Mouse (Mus musculus) ovary, postnatal 14 days (tissue): ENCODE measurements around the gene Pla2g16.
A peak's percentile ranks its signal among the peaks of the same experiment; 100 is the strongest.

Experiments used
- DNase-seq: peaks from one replicate; pipeline ENCODE4 v3.0.0; 2022; ENCODE audit warnings: low spot score

The Pla2g16 gene

DNA sequence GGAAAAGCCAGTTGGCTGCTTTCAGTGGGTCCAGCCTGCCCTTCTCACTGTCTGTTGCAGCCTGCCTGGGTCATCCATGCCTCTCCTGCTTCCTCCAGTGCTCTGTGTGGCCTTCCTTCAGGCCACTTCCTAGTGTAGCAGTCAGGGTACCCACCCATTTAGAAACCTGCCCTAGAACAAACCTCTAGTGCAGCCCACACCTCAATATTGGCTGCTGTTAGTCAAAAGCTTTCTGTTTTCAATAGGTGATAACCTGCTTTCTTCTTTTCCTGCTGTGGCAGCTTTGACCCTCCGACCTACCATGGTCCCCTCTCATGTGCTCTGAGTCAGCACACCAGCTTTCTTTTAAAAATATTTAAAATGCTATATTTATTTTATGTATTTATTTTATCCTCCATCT lies 7.2 kb downstream of the Pla2g16 start:
- no peak for DNase-seq

DNA sequence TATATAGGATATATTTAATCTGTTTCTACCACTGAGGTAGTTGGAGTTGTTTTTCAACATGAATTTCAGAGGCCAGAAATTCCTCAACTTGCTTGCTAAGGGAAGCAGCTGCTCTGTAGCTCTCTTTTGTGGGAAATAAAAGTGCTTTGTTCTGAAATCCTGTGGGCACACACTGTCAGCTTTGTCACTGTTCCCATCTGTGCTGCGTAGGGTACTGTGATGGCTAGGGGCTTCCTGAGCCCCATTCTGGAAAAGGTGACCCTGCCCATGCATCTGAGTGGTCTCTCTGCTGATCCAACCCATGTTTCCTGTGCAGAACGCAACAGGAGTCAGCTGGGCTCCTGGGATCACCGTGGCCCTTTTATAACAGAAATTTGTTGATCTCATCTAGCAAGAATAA lies 9.6 kb downstream of the Pla2g16 start:
- DNase-seq: no peak

DNA sequence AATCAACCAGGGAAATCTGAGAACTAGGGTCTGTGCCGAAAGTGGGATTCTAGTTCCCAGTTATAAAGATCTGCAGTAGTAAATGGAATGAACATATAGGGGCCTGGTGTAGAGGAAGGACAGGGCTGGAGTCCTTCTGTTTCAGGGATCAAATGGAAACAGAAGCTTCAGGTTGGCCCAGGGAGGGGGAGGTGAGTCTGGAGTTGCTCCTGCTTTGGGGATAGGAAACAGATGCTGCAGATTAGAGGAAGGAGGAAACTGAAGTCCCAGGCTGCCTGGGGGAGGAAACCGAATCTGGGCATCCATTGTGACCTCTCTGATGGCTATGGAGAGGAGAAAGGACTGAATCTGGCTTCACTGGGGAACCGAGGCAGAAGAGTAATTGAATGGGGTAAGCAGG lies 11.1 kb downstream of the Pla2g16 start:
- DNase-seq: no peak

DNA sequence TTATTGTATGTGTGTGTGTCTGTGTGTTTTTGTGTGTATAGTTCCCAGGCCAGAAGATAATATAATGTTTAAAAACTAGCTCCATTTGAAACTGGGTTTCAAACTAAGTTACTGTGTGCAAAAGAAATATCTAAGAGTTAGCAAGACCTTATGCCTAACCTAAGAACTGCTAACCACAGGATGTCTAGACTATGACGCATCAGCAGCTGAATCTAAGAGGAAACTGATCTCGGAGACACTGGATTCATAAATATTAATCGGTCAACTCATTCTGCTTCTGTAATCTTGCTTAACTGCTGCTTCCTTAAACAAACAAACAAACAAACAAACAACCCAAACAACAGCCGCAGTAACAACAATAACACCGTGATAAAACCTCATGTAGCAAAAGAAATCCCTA lies 12.4 kb downstream of the Pla2g16 start:
- no peak for DNase-seq

DNA sequence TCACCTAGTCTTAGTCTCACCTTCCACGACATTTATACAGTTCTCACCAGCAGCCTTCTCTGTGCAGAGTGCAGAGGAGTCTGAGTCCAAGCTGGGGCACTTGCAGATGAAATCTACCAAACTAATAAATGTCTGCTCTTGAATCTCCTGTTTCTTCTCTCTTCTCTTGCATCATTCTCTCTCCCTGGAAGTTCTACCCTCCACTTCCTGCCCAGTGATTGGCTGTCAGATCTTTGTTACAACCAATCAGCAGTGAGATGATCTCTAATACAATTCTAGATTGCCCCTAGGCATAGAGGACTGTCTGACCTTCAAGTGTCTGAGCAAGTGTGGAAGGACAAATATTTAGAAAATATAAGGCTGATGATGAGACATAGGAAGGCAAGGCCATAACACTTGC lies 18.9 kb downstream of the Pla2g16 start:
- DNase-seq: no peak

DNA sequence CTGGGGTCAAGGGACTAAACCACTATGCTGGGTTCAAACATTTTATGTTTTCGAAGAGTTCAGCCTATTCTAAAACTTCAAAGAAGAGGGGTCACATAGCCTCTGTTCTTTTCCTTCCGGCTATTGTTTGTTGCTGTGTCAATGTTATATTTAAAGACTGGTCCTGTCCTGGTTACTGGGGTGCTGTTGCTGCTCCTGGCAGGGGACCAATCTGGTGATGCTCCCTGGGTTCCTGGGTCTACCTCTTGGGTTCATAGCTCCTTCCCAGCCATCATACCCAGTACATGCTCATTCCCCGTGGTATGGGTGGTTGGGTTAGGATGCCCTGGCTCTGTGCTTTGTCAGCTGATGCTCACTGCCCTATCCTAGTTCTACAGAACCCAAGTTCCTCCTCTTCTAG lies 20.5 kb downstream of the Pla2g16 start:
- DNase-seq: no peak

DNA sequence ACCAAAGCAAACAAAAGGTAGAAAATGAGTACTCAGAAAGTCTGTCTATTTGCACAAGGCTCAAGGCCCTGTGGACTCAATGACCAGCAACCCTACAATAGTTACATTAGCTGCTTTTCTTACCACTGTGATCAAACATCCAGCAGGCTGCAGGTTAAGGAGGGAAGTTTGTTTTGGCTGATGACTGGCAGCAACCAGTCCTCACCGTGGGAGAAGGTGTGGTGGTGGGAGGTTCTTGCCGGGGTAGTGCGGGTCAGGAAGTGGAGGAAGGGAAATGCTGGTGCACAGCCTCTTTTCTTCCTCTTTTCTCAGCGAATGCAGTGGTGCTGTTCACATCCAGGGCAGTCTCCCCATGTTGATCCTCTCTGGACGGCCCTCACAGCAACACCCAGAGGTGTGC lies 23.8 kb downstream of the Pla2g16 start:
- no peak for DNase-seq

DNA sequence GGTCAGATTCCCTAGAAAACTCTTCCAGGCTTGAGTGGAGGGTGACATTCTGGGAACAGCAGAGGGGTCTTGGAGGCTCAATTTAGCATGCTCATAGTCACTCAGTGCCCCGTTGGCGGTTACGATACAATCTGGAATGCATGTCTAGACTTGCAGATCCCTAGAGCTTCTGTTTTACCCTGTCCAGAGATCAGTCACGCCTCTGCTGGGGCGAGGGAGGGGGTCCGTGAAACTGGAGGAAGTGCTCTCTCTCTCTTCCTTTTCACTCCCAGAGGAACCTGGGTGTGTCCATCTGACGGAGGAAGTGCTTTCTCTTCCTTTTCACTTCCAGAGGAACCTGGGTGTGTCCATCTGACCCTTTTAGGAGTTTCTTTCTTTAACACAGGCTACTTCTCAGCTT lies 25.8 kb downstream of the Pla2g16 start:
- no peak for DNase-seq

DNA sequence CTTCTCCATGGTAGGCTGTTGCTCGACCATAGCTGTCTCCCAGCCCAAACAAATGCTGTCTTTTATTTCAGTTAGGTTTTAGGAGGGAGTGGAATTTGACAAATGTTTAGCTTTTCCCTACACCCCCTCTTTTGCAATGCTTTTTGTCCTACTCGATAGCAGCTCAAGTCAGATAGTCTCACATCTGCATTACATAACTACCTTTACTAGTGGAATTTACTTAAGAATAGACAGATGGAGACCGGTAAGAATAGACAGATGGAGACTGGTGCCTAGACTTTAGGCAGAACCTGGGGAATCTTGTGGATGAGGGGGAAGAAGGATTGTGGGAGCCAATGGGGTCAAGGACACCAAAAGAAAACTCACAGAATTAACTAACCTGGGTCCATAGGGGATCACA lies 26.3 kb downstream of the Pla2g16 start:
- DNase-seq: no peak

DNA sequence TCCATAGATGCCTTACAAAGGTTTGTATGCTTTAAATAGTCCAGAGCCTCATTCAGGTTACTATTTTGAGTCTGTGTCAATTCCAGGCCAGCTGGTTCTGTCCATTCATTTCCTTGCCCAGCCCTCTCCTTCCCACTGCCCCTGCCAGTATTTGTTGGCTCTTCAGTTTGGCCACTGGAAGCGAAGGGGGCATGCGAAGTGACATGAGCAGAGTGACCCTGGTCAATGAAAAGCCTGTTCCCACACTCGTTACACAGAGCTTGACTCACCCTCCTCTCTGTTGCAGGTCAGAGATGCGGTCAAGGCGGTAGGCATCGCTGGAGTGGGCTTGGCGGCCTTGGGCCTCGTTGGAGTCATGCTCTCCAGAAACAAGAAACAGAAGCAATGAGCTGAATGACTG lies 28.0 kb downstream of the Pla2g16 start:
- DNase-seq: no peak

DNA sequence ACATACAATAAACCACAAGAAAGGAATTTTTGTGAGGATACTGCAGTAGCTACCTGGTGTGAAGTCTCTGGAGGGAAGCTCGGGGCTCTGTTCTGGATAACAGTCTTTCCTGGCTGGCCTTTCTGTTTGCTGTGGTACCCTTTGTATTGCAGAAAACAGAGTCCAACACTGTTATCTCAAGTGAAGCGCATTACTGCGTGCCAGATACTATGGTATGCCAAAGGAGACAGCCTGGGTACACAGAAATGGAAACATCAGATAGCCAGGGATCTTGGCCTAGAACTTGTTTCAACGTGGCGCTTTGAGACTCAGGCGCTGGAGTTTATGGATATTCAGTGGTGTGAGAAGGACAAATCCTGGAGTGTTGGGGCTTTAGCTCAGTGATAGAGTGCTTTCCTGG lies 28.5 kb downstream of the Pla2g16 start:
- no peak for DNase-seq

DNA sequence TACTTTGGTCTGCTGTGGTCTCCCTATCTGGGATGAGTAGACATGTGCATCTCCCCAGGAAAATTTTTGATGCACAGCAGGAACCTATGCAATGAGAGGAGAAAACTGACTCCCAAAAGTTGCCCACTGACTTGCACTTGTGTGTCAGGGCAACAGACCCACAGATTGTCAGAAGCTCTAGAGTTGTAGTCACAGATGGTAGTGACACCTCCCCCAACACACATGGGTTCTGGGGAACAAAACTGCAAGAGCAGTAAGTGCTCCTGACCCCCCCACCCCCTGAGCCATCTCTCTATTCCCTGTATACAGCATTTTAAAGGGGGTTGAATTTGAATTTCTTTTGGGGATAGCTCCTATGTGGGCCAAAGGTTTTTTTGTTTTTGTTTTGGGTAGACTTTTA lies 33.5 kb downstream of the Pla2g16 start:
- no peak for DNase-seq

DNA sequence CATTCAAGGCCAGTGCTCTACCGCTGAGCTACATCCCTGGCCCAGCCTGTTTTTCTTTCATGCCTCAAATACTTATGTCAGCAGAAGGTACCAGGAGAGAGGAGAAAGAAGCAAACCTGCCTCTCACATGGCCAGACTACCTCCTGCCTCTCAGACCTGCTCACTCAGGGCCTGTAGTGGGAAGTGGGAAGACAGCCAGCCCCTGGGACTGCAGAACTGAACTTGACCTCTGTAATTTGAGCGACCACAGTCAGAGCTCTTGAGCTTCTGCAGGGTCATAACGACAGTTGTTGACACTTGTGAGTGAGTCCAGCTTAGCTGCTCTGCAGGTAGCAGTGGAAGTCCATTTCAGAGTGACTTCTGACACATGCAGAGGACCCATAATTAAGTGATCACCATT lies 34.8 kb downstream of the Pla2g16 start:
- no peak for DNase-seq

DNA sequence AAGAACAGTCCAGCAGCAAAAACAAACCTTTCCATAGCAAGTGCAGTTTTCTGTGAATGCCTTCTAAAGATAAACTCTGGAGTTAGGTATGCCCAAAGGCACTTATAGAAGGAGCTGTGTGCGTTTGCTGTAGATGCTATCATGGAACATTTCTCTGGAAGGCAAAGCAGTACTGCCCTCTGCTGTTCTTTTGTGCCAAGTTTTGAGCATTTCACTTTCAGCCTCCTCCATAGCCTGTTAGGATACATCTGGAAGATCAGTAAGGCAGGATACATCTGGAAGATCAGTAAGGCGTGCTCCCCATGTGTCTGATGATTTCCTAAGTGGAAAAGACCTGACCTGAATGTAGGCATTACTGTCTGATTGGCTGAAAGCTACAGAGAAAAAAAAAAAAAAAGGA lies 38.3 kb downstream of the Pla2g16 start:
- DNase-seq: peak; percentile 21

DNA sequence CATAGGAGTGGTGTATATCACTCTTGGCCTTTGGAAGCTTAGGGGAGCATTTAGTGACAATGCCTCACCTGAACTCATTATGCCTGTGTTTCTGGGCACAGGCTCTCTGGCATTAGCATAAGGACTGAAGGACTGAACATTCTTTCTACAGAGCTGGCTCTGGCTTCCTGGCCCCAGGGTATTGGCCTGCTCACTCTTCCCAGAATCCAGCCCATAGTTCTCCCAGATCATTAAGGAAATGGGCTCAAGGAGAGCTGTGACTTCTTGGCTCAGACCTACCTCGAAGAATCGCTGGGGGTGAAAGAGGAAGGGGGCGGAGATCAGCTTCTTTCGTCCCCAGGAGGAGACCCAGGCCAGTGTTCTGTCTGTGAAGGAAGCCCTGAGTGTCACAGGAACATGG lies 41.2 kb downstream of the Pla2g16 start:
- DNase-seq: no peak

DNA sequence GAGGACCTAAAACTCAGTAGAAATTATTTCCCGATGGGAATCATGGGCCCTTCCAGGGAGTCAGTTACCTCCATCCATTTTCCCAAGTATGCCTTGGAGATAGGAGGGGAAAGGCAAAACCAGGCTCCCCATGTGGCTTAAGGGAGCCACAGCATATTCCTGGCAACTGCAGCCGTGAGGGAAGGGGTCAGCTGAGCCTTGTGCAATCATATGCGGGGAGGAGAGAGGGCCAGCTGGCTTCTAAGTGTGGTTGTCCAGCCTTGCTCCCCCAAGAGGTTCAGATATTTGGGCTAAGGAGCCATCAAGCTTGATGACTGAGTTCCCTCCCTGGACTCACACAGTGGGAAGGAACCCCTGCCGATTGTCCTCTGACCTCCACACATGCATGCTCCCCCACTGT lies 44.3 kb downstream of the Pla2g16 start:
- no peak for DNase-seq

DNA sequence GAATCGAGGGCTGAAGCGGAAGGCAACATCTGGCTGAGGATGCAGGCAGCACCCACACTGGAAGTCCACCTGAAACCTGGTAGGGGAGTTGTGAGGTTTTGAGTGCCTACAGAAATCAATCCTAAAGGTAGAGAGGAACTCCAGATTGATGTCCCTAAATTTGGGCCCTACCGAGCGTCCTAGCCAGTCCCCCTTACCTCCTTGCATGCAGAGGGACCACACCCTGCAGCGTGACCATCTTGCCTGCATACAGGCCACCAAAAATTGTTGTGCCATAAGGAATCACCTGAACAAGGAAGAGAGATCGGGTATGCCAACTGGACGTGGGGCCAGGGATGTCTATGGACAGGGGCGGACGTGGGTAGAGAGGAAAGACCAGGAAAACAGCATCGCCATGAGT lies 46.8 kb downstream of the Pla2g16 start:
- no peak for DNase-seq

DNA sequence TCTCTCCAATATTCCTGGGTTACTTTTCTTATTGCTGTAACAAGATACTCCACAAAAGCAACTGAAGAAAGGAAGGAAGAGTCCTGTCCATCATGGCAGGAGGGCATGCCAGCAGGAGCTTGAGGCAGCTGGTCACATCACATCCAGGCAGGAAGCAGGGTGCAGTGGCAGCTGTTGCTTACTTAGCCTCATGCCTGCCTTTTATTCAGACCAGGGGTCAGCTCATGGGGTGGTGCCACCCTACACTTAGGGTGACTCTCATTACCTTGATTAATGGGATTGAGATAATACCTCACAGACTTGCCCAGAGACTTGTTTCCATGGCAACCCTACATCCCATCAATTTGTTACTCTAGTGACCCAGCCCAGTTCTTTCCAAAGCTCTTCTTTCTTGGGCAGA lies 47.8 kb downstream of the Pla2g16 start:
- no peak for DNase-seq

DNA sequence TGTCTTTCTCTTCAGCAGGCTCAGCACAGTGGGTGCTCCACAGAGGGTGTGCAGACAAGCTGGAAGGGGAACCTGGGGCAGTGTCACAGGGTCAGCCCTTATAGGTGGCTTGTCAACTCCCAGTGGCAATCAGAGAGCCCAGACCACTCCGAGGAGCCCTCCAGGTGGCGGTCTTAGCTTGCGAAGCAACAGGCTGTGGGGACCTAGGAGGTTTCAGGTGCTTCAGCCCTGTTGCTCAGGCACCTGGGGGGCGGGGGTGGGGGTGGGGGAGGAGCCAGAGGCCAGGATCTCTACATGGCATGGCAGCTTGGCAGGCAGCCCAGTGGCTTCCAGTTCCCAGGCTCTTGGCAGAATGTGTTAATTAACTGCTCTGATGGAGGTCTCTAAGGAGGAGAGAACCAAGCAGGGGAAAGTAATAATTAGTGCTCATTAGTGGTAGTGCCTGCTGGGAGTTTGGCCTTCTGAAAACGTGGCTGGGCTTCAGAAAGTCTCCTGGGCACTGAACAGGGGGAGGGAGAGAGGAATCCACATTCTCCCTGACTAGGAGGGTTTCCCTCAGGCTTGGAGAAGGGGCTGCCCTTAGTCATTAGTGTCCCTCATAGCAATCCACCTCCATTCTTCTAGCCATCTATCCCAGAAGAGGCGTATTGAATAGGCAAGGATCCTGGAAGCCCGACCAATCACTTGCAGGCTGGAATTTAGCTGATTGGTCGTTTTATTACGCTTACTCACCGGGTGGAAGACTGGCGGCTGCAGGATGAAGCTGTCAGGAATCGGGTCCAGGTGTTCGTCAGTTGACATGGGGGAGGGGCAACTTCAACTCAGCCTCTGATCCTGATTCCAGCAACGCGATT lies 48.9 kb downstream of the Pla2g16 start:
- DNase-seq: no peak

DNA sequence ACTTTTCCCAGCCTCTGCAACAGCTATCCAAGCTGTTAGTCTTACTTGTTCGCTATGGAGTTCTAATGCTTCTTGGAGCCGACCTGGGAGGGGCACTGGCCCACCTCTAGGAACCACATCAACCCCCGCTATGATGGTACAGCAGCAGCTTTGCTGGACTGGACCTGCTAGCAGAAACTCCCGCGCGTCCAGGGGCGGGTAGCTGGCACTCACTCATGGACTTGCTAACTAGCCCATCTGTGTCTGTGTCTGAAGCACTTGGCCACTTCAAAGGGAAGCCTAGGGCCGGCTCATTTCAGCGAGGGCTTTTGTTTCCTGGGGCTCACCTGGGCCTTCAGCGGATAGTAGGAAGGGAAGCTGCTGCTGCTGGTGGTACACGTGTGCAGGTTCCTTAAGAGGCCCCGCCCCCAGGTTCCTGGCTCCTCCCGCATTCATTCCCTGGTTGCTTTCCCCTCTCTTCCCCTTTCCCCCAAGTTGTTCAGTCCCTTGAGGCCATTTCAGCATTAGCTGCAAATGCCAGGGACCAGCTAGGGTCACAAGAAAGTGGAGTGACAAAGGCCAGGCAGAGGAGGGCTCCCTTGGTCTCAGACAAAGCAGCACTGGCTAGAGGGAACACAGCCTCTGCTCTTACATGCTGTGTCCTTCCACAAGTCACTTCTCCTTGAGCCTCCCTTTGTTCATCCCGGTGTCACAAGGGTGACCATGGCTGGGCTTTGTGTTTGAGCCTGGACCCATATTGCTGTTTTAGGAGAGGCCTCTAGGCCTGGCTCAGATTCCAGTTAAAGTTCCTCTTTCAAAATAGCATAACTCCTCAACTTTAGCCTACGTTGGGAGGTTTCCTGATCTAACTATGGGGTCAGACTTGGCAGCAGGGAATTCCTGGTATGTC lies 49.8 kb downstream of the Pla2g16 start, which contains the start of gene Lgals12:
Gene Lgals12, minus strand, starts transcription at position 393 of the 889 bp plus-strand sequence.
- DNase-seq: no peak

DNA sequence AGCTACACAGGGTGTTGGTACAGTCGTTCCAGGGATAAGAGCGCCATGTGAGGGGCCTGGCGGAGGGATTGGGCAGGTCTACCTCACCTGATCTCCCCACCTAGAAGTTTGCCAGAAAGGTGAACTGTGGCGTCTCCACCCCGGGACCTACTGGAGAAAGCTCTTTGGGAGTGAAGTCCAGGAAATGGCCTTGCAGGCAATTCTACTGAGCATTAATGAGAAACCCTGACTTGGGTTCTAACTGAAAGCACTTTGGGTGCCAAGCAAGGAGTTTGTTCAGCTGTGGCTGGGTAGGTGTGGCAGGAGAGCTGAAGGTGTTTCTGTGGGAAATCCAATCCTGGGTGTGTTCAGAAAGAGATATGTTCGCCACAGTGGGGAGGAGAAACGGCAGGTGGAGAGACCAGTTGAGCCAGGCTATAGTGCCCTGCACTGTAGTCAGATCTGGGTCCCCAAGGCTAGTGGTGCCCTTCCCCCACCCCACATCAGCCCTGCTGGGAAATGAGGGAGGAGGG lies 50.5 kb downstream of the Pla2g16 start:
- no peak for DNase-seq

DNA sequence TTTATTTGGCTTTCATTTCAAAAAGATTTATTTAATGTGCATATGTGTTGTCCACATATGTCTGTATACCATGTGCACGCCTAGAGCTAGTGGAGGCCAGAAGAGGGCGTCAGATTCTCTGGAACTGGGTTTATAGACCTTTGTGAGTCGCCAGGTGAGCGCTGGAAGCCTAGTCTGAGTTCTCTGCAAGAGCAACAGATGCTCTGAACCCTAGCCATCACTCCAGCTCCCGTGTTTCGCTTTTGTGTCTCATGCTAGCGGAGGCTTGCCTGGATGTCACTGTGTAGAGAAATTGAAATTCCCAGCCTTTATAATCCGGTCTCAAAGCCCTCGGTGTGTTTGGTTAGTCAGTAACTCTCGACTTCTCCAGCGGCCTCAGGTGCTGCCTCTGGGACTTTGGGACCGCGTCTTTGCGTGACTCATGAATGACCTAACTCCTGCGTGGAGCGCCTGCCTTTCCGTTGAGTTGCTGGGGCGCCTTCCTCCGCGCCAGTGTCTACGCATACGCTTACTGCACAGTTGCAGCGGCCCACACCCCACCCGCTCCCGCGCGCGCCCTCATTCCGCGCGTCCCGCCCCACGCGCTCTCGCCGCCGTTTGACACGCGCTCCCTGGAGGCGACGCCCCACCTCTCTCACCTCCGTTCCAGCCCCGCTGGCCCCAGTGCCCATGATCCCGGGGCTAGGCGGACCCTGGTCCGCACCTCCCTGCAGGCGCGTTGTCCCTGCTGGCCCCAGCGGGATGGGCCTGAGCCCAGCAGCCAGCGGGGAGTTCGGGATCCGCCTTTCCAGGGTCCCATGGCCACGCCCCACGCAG lies 54.9 kb downstream of the Pla2g16 start, which contains the start of gene Hrasls5:
Gene Hrasls5, plus strand, starts transcription at position 600 of the 816 bp plus-strand sequence.
- no peak for DNase-seq
